Mouse (Mus musculus) testis, postnatal 10 days (tissue): Measurements from ENCODE around the gene Sfmbt2.
A peak's percentile ranks its signal among the peaks of the same experiment; 100 is the strongest.

ENCODE experiments used
- DNase-seq: peaks from one replicate; pipeline ENCODE4 v3.0.0; 2021; ENCODE audit warnings: low spot score

The Sfmbt2 gene

GRCm38 (mm10) chr2:10372776-10373507 lies 2.6 kb downstream of the Sfmbt2 start:
- DNase-seq, result peak; percentile 65

GRCm38 (mm10) chr2:10373508-10374206 lies 3.3 kb downstream of the Sfmbt2 start:
- peak; percentile 55 for DNase-seq

DNA sequence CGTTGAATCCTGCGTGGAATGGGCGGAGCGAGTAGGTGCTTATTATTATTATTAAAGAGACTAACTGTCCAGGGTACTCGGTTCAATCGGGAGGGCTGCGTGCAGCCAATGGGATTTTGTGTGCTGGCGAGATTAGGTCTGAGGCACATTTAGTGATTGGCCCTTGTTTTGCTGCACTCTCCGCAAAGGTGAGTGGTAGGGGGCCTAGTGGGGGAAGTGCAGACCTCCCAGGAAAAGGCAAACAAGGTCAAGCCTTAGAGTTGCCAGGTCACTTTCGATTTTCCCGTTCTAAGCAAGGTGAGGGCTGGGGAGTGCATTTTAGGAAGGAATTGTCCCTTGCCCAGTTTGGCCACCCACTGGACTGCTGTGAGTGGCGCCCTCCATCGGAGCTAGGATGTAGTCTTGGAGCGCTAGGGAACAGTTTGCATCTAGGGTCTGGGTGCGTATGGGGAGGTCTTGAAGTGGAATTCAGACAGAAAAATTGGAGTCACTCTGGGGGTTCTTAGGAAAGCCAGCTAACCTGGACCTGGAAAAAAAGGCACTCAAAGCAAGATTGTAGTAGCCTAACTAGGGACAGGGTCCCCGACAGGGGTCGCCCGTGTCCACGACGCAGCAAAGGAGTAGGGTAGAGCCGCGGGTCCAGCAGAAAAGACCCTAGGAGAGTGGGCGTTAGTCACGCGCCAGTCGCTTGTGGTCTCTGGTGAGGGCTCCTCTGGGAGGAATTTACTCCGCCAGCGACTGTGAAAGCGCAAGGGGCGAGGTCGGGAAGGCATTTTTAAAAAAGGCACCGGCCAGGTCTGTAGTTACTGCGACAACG lies 4.1 kb downstream of the Sfmbt2 start:
- peak; percentile 60 for DNase-seq

GRCm38 (mm10) chr2:10375024-10375372 lies 4.7 kb downstream of the Sfmbt2 start:
- DNase-seq, result peak; percentile 51

- DNase-seq, result no peak
Observed at GRCm38 (mm10) chr2:10389988-10390387, 19.7 kb downstream of the Sfmbt2 start.

DNA sequence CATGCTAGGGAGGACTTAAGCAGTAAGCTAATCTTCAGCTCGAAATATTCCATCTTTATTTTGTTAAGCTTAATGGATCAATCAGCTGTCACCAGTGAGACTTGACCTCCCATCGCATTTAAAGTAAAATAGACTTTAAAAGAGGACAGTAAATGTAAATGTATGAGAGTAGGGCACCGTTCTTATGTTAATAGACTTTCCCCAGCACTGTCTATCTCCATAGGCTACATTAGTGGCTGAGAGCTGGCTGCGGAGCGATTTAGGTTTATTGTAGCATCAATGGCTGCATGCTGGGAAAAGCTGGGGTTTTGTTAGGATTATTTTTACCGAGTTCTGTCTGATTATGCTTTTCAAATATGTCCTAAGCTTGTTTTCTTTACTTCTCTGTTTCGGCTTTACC lies 20.5 kb downstream of the Sfmbt2 start:
- DNase-seq, result no peak

DNA sequence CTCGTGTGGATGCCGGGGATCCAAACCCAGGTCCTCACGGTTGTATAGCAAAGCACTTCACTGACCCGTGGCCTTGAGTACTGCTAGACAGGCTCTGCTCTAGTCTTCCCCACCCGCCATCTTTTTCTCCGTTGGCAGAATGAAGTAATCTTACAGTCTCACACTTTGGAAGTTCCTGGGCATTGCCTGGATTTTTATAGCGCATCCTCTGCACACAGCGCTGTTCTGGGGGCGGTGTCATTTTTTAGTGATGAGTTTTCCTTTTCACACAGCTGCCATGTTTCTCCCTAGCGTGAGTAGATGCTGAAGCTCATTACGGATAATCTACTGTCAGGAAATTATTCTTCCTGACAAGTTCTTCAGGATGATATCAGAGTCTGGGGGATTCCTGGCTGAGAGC lies 24.8 kb downstream of the Sfmbt2 start:
- DNase-seq, result no peak

DNA sequence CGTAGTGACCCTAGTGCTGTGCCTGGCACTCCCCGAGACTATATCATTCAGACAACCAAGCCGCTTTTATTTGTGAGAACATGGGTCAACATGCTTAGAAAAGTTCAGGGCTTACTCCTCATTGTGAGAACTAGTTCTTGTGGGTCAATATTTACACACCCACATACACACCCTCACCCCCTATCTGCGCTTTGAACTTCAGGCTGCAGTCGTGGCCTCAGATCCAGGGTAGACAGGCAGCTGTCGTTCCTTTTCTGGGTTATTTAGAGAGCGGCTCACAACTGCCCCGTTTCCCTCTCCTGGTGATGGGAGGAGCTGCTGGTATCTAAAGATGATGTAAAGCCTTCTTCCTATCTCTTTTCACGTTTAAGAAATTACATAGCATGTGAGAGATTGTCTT lies 27.5 kb downstream of the Sfmbt2 start:
- no peak for DNase-seq

DNA sequence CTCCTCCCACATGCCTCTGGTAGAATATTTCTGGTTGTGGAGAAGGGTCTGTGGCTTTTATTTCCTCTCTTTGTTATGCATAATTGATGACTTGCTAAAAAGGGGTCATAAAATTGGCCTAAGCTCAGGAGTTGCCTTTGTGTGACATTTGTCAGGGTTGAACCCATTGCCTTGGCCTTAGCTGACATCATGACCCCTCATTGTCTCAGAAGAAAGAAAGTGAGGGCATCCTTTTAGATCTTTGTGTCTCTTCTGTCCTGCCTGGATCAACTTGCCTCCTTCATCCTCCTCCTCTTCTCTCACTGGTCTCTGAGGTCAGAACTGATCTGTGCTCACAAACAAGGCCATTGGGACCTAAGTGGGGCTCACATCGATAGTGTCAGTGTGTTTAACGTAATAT lies 35.8 kb downstream of the Sfmbt2 start:
- DNase-seq, result no peak

GRCm38 (mm10) chr2:10409422-10409821 lies 39.1 kb downstream of the Sfmbt2 start:
- DNase-seq, result no peak

DNA sequence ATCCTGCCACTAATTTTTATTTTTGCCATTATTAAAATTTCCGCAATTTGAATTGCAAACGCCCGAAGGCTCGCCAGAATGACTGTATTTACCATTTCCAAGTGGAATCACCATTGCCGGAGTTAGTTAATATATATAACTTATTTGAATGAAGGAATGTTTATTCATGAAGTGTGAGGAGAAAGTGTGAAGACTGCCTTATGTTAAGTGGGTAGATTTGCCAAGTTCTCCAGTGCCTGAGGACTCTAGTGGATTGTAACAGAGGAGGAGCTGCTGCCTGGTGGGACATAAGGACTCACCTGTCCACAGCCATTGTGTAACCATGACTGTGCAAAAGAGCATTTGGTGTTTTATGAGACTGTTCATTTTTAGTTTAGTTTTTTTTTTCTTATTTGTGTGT lies 39.8 kb downstream of the Sfmbt2 start:
- DNase-seq, result no peak

- DNase-seq, result no peak
Observed at GRCm38 (mm10) chr2:10420944-10421420, 50.7 kb downstream of the Sfmbt2 start.

DNA sequence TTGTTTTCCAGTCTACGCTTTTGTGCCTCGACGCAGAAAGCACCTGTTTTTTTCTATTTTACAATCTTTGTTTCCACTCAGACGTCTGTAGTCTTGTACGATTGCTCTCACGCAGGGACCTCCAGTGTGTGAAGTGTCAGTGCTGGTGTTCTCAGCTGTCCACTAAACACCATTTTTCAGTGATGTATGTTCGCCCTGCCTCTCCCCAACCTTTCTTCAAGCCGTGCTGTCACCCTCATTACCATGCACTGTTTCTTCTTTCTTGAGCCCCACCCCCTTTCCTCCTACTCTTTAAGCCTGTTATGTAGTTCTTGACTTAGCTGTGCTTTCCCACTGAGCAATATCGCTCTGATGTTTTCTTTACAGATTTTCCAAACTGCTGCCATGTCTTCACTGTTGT lies 67.0 kb downstream of the Sfmbt2 start:
- no peak for DNase-seq

GRCm38 (mm10) chr2:10441811-10442210 lies 71.5 kb downstream of the Sfmbt2 start:
- DNase-seq, result no peak

DNA sequence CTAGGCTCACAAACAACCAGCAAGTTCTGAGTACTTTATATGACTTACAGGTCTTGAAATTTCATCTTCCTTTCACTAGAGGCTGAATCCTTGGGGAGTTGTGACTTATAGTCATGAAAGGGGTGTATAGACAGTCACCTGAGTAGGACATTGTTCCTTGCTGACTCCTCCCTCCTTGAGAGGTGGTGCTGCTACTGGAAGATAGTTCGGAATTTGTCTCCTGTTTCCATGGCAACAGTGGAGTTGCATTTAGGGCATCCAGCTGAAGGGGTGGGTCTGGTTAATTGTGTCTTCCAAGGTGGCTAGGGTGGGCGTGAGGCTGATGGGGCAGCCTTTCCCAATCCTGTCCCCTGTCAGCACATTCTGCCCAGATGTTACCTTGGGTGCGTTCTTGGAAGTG lies 83.3 kb downstream of the Sfmbt2 start:
- no peak for DNase-seq

DNA sequence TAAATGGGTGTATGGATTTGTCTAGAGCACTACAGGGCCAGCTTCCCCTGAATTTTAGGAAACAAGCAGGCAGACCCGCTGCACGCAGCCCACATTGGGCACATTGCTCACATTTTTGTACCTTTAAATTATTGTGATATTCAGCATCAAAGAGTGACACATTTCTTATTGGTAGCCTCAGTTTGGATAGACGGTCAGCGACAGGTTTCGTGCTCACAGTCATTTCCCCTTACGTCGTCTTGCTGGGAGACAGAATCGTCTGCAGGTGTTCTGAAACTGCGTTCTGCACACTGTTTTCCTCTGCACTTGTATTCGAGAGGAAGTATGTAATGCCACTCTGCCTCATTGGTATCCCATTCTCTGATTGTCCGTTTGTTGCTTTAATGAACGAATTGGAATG lies 88.0 kb downstream of the Sfmbt2 start:
- DNase-seq, result no peak

GRCm38 (mm10) chr2:10516516-10516915 lies 146.2 kb downstream of the Sfmbt2 start:
- no peak for DNase-seq

DNA sequence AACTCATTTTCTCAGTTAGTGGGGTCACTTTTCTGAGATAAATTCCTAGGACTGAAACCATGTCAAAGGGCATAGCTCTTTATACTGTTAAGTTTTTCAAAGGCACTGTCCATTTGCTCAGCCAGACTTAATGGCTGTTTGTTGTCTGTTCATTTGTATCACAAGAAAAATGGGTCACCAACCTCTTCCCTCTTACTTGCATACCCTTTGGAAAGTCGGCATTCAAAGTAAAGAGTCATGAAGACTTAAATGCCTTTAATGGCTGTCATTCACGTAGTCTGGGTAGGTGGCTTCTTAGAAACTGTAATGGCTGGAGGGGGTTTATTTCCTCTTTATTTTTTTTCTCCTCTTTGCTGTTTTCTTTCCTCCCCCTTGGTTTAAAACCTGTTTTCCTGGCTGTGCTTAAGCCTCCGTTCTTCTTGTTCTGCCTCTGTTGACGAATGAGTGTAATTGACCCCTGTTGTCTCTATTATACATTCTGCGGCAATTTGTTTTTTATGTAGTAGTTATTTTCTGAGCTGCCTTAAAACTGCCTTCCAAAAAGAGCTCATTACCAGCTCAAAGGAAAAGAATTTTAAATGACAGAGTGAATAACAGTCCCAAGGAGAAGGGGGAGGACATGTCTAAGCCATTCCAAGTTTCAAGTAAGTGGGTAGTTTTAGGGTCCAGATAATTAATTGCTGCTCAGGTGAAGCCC lies 151.6 kb downstream of the Sfmbt2 start:
- no peak for DNase-seq

DNA sequence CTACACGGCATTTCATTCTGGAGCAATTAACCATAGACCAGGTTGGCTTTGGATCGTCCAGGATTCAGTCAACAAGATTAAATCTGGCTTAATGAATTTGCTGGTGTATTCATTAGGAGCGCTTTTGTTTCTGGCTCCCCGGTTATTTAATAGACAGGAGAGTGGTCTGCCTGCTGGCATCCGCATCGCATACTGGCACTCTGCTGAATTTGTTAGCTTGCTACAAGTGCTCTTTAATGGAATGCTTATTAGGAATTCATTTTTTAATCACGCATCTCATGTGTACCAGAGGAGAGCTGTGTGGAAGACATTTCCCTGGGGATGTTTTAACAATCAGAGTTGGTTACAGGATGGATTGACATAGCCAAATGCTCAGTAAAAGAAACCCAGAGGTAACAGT lies 155.3 kb downstream of the Sfmbt2 start:
- DNase-seq, result no peak

- no peak for DNase-seq
Observed at GRCm38 (mm10) chr2:10541762-10542161, 171.5 kb downstream of the Sfmbt2 start.

DNA sequence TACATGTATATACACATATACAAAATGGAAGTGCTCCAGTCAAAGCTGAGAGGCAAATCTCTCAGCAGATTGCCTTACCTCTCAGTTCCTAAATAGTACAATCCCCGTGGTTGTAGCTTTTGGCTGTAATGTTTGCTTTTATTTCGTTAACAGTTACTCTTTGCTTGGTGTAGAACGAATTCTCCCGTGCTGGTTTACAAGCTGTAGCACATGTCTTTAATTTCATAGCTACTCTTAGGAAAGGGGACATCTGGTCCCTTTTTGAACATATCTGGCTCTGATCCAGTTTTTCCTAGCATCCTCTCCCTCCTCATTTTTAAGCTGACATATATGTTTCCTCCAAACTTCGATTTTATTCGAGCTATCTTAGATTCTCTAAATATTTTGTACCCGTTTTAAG lies 172.1 kb downstream of the Sfmbt2 start:
- no peak for DNase-seq

DNA sequence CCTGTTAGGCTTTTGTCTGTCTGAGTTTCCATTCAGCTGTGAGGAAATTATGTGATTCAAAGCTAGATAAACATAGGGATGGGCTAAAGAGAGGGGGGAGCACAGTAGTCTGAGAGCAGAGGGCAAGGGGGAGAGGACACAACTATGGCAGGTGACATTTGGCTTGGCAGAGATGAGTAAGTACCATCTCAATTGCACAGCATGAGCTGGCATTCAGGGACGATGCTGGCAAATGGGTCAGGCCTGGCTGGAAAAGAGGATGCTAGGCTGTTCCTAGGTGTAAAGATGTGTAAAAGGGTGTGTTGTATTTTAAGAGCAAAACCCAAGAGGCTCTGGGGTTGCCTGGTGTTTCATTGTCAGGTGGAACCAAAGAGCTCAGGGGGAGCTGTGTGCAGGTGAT lies 188.5 kb downstream of the Sfmbt2 start:
- DNase-seq, result no peak
